In genomic region chr7:72239782-72240493, GRCm38 (mm10) we compare ENCODE assay signal across 9 mouse cellular contexts.
DNase-seq lines count a peak whose midpoint lies in the region; ATAC-seq and TF ChIP-seq lines count a peak whose summit lies in the region.
"Had no signal": no experiment of that assay in that cellular context is flagged by ENCODE, and none has a peak within 500 bp of the region (broad histone marks: within the 10 kb centered on the region; RNA-seq: fewer than 3 reads in every experiment).

No protein-coding gene starts in this region.

- no peak for TF ChIP-seq EP300 in ES-Bruce4 (IDR thresholded peaks at IDR 0.05; ENCODE audit: insufficient read depth, low read depth, low read length)

- no peaks in the 10 kb centered on the region for H3K9me3 ChIP-seq in liver, embryonic 12.5 days (replicated peaks)
- no peaks in the 10 kb centered on the region for H3K9me3 ChIP-seq in ES-Bruce4 (replicated peaks; ENCODE audit: control insufficient read depth, insufficient read depth, low read length, poor library complexity, severe bottlenecking)
- H3K9me3 ChIP-seq in neural tube, embryonic 12.5 days: no peaks in the 10 kb centered on the region
- H3K9me3 ChIP-seq: megakaryocyte, embryonic 14.5 days had no signal

- H3K27ac ChIP-seq in liver, adult 2 months (replicated peaks; ENCODE audit: insufficient read depth, low read depth, low read length): no peak overlapping the region
- H3K27ac ChIP-seq in liver, embryonic 12.5 days: no peak overlapping the region
- H3K27ac ChIP-seq in ES-Bruce4 (ENCODE audit: insufficient read depth, low read length): no peak overlapping the region
- H3K27ac ChIP-seq in neural tube, embryonic 12.5 days: no peak overlapping the region

- H3K36me3 ChIP-seq in liver, adult 2 months (ENCODE audit: control insufficient read depth, insufficient read depth, low read length): peaks cover 9% of the 10 kb centered on the region
- H3K36me3 ChIP-seq in liver, embryonic 12.5 days: no peaks in the 10 kb centered on the region
- no peaks in the 10 kb centered on the region for H3K36me3 ChIP-seq in ES-Bruce4 (ENCODE audit: control insufficient read depth, insufficient read depth, low read length, poor library complexity, severe bottlenecking)
- no peaks in the 10 kb centered on the region for H3K36me3 ChIP-seq in neural tube, embryonic 12.5 days

- no peak overlapping the region for H3K4me2 ChIP-seq in liver, embryonic 12.5 days
- no peak overlapping the region for H3K4me2 ChIP-seq in neural tube, embryonic 12.5 days (replicated peaks)

- TF ChIP-seq POLR2A in liver, adult 2 months (IDR thresholded peaks at IDR 0.05; ENCODE audit: extremely low read depth, insufficient read depth, low read length): no peak
- TF ChIP-seq POLR2A in ES-Bruce4 (IDR thresholded peaks at IDR 0.05; ENCODE audit: insufficient read depth, low read length): no peak

- H3K4me3 ChIP-seq in liver, adult 2 months (ENCODE audit: insufficient read depth, low read depth, low read length): no peak overlapping the region
- no peak overlapping the region for H3K4me3 ChIP-seq in liver, embryonic 12.5 days
- no peak overlapping the region for H3K4me3 ChIP-seq in ES-Bruce4 (ENCODE audit: low read depth, low read length)
- no peak overlapping the region for H3K4me3 ChIP-seq in neural tube, embryonic 12.5 days
- H3K4me3 ChIP-seq: megakaryocyte, embryonic 14.5 days had no signal

- no peak for ATAC-seq in liver, embryonic 12.5 days
- ATAC-seq in neural tube, embryonic 12.5 days (ENCODE audit: low FRiP score, low read depth): peak; percentile 61
- no peak for ATAC-seq in erythroblast, adult 5-6 weeks (replicated peaks; ENCODE audit: low FRiP score, poor library complexity, severe bottlenecking)

- WGBS in liver, adult 2 months: 26% methylated on average over 3 of the region's 3 CpGs
- 21% methylated on average over 3 of the region's 3 CpGs for WGBS in liver, embryonic 12.5 days (ENCODE audit: insufficient replicate concordance)
- WGBS in neural tube, embryonic 12.5 days: 35% methylated on average over 3 of the region's 3 CpGs

- H3K79me2 ChIP-seq in liver, adult 2 months (ENCODE audit: control insufficient read depth, insufficient read depth, low read length): peaks cover 3% of the 10 kb centered on the region; the same call in 1 of the 2 replicates

- no peak overlapping the region for H3K9ac ChIP-seq in liver, adult 2 months (ENCODE audit: low read depth, low read length)
- no peak overlapping the region for H3K9ac ChIP-seq in liver, embryonic 12.5 days
- H3K9ac ChIP-seq in ES-Bruce4 (ENCODE audit: low read depth, poor library complexity, severe bottlenecking): no peak overlapping the region
- H3K9ac ChIP-seq in neural tube, embryonic 12.5 days: no peak overlapping the region

- TF ChIP-seq CTCF in liver, adult 2 months (IDR thresholded peaks at IDR 0.05; ENCODE audit: low read depth, low read length): peak; percentile 66
- peak; percentile 6 for TF ChIP-seq CTCF in ES-Bruce4 (IDR thresholded peaks at IDR 0.05; ENCODE audit: low read depth, low read length)

- peak; percentile 43 for DNase-seq in liver, adult 2 months (ENCODE audit: extremely low read depth, low read depth, low spot score)
- DNase-seq in c-Kit-positive CD71-positive TER-119-negative erythroid progenitor cells, embryonic 14.5 days (ENCODE audit: low read depth): peak; percentile 15
- DNase-seq in heart, postnatal 4 days: peak; percentile 38
- peak; percentile 26 to 71 for DNase-seq in layer of hippocampus, postnatal 14 days (ENCODE audit: low spot score in 2 of 2)

- no peaks in the 10 kb centered on the region for H3K4me1 ChIP-seq in liver, adult 2 months (ENCODE audit: control insufficient read depth, insufficient read depth, low read length)
- no peaks in the 10 kb centered on the region for H3K4me1 ChIP-seq in liver, embryonic 12.5 days
- H3K4me1 ChIP-seq in ES-Bruce4 (ENCODE audit: control insufficient read depth, insufficient read depth, low read length): no peaks in the 10 kb centered on the region
- no peaks in the 10 kb centered on the region for H3K4me1 ChIP-seq in neural tube, embryonic 12.5 days
- H3K4me1 ChIP-seq: megakaryocyte, embryonic 14.5 days had no signal

- H3K27me3 ChIP-seq in liver, adult 2 months (ENCODE audit: control insufficient read depth, insufficient read depth, low read length): no peaks in the 10 kb centered on the region
- no peaks in the 10 kb centered on the region for H3K27me3 ChIP-seq in liver, embryonic 12.5 days (replicated peaks)
- H3K27me3 ChIP-seq in ES-Bruce4 (ENCODE audit: control insufficient read depth, insufficient read depth, low read length, poor library complexity, severe bottlenecking): no peaks in the 10 kb centered on the region
- no peaks in the 10 kb centered on the region for H3K27me3 ChIP-seq in neural tube, embryonic 12.5 days (replicated peaks)
- H3K27me3 ChIP-seq: megakaryocyte, embryonic 14.5 days had no signal
